Mouse (Mus musculus) liver, embryonic 14.5 days (tissue): ENCODE data around the gene Rbbp5. TPM values are rescaled to one million over a fixed set of nuclear protein-coding genes. Genes with fewer than 3 reads are reported as not detected.

Experiments used
- ATAC-seq: fragments of 200-750 bp; cut with Nextera tagmentation; 2 replicates; pipeline ENCODE4 v1.8.0; 2017; ENCODE audit warnings: moderate number of reproducible peaks, mild to moderate bottlenecking, moderate library complexity; ENCODE audit not compliant: insufficient read depth
- DNase-seq, 3 experiments: peaks; one replicate each; pipeline ENCODE4 v3.0.0-alpha.2; 2012 to 2013; ENCODE audit warnings: low read depth in 3 of 3, low spot score in 3 of 3
- H3K27ac ChIP-seq: fragments of 300-500 bp; sonication (generic); 2 replicates; pipeline ENCODE4 v1.5.1; 2014; ENCODE audit warnings: moderate library complexity, mild to moderate bottlenecking, control low read depth, inconsistent platforms
- H3K27me3 ChIP-seq: fragments of 300-500 bp; sonication (generic); 2 replicates; pipeline ENCODE4 v1.6.1; 2014; ENCODE audit warnings: mild to moderate bottlenecking, low read length, moderate library complexity; ENCODE audit not compliant: control insufficient read depth, insufficient read depth
- H3K36me3 ChIP-seq: fragments of 300-500 bp; sonication (generic); replicated peaks from 2 replicates; pipeline ENCODE4 v1.6.1; 2014; ENCODE audit warnings: low read depth; ENCODE audit not compliant: control insufficient read depth, insufficient read depth
- H3K4me1 ChIP-seq, 2 experiments: fragments of 200-500 bp in 1 of 2; fragments of 300-500 bp in 1 of 2; sonication (generic) in 1 of 2; replicated peaks; 2 replicates each; pipeline ENCODE4 v1.6.1; 2012 to 2014; ENCODE audit warnings: antibody characterized with exemption in 1 of 2, inconsistent platforms in 1 of 2, low read length in 1 of 2; ENCODE audit not compliant: control insufficient read depth in 2 of 2, insufficient read depth in 2 of 2
- H3K4me2 ChIP-seq: fragments of 300-500 bp; sonication (generic); 2 replicates; pipeline ENCODE4 v1.6.1; 2014; ENCODE audit warnings: low read depth, mild to moderate bottlenecking, control low read depth, moderate library complexity
- H3K4me3 ChIP-seq, 2 experiments: fragments of 200-500 bp in 1 of 2; fragments of 300-500 bp in 1 of 2; sonication (generic) in 1 of 2; 2 replicates each; pipeline ENCODE4 v1.5.1; 2012 to 2014; ENCODE audit warnings: low read depth in 2 of 2, low read length in 2 of 2, mild to moderate bottlenecking in 2 of 2, control low read depth in 1 of 2, inconsistent platforms in 1 of 2, moderate library complexity in 1 of 2; ENCODE audit not compliant: insufficient read depth in 1 of 2
- H3K9ac ChIP-seq: fragments of 300-500 bp; sonication (generic); replicated peaks from 2 replicates; pipeline ENCODE4 v1.6.1; 2014; ENCODE audit warnings: mild to moderate bottlenecking, control low read depth, moderate library complexity
- H3K9me3 ChIP-seq: fragments of 300-500 bp; sonication (generic); 2 replicates; pipeline ENCODE4 v1.6.1; 2016; ENCODE audit warnings: low read length, mixed read lengths; ENCODE audit not compliant: control insufficient read depth
- CTCF ChIP-seq: IDR thresholded peaks from 2 replicates; pipeline ENCODE4 v1.5.1; 2016; ENCODE audit warnings: antibody characterized with exemption, low read depth, control low read depth
- EP300 ChIP-seq: IDR thresholded peaks from 2 replicates; pipeline ENCODE4 v1.6.1; 2016; ENCODE audit warnings: antibody characterized with exemption, low read depth
- WGBS: fragments of 180-500 bp; shearing (Covaris S2); extraction: QIAGEN DNeasy Blood & Tissue Kit; methylation state at CpG from one replicate; pipeline ENCODE4 v1.1.7; 2014; ENCODE audit not compliant: insufficient replicate concordance; 5-methylcytosine and 5-hydroxymethylcytosine counted together
- polyA plus RNA-seq, 2 experiments: library from polyadenylated mRNA; depleted of rRNA in 1 of 2; stranded (reverse) in 1 of 2; unstranded in 1 of 2; fragments of >200 nt; fragmentation: Nextera tagmentation in 1 of 2; extraction: Ambion mirVana in 1 of 2; gene quantifications; 2 replicates each; pipeline versions ENCODE4 v1.2.1 to v1.2.3; 2012 to 2014

The Rbbp5 gene
- polyA plus RNA-seq, 2 experiments = 16.3 to 20.0 TPM

DNA sequence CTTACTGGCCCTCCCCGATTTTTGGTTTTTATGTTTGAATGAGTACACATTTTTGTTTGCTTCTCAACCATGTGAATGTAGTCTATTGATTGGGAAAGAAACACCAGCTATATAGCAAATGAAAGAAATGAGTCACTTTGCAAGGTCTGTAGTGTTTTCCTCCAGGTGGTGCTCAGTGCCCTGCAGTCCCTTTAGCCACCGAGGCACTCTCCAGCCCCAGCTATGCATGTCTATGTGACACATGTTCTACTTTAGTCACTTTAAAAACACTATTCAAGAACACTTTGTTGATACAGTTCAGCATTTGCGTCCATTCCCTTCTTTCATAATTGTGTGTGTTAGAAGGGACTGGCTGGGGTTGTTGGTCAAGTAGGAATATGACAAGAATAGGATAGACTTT lies 6.1 kb downstream of the Rbbp5 start:
- TF ChIP-seq EP300 (no peak), CTCF (no peak)
- WGBS = 79% methylated on average over 3 of the region's 3 CpGs
- no peak for DNase-seq

DNA sequence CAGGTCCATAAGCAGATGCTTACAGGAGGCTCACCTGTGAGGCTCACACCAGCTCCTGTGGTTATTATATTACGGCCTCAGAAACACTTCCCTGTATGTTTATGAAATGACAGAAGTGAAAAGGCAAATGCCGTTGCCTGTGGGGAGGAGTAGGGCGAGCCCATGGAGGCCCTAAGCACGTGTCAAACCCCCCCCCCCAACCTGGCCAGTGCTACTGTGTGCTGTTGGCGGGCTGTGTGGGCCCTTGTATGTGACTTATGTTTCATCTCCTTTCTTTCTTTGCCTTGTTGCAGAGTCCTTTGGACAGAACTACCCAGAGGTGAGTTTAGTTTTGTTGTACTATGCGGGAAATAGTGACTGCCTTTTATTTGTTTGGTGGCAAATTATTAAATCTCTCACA lies 6.6 kb downstream of the Rbbp5 start:
- 76% methylated on average over 6 of the region's 6 CpGs for WGBS
- Histone ChIP-seq H3K9me3 (no peaks in the 10 kb centered on the region), H3K9ac (no peak overlapping the region), H3K27ac (no peak overlapping the region), H3K4me2 (no peak overlapping the region), H3K4me3 (no peak overlapping the region), H3K27me3 (no peaks in the 10 kb centered on the region), H3K36me3 (peaks cover 11% of the 10 kb centered on the region), H3K4me1 (peaks cover 0 to 2% of the 10 kb centered on the region in 2 experiments; a peak in 1 of 4 replicates)
- ATAC-seq (no peak), DNase-seq (no peak)
- TF ChIP-seq EP300 (no peak), CTCF (no peak)

More for the DNA sequence above, 6.1 kb downstream of the Rbbp5 start:
- no peak for ATAC-seq
- Histone ChIP-seq H3K27me3 (no peaks in the 10 kb centered on the region), H3K9ac (no peak overlapping the region), H3K4me1 (peaks cover 3 to 8% of the 10 kb centered on the region in 2 experiments), H3K9me3 (no peaks in the 10 kb centered on the region), H3K4me2 (no peak overlapping the region), H3K27ac (no peak overlapping the region), H3K36me3 (peaks cover 7% of the 10 kb centered on the region), H3K4me3 (no peak overlapping the region)

DNA sequence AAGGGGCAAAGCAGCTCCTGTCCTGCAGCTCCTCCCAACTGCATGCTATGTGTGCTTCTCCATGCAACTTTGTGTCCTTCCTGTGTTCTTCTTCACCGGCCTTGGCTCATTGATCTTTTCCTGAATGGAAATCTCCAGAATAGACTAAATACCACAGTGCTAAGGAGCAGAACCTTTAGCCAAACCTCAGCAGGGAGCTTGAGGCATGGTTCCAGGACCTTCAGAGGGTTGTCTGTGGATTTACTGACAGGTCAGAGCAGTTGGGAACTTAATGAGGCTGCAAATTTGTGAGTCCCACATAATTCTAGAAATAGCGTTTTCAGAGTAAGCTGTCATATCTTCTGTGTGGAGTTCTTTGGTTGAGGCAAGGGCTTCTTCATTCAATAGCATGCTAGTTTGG lies 23.4 kb downstream of the Rbbp5 start:
- Histone ChIP-seq H3K9me3 (no peaks in the 10 kb centered on the region), H3K9ac (no peak overlapping the region), H3K36me3 (peaks cover 66% of the 10 kb centered on the region), H3K4me2 (no peak overlapping the region), H3K27ac (no peak overlapping the region), H3K27me3 (no peaks in the 10 kb centered on the region), H3K4me3 (no peak overlapping the region), H3K4me1 (no peaks in the 10 kb centered on the region)
- no peak for DNase-seq
- WGBS = 89% methylated on average over 2 of the region's 2 CpGs
- no peak for ATAC-seq
- TF ChIP-seq CTCF = no peak

DNA sequence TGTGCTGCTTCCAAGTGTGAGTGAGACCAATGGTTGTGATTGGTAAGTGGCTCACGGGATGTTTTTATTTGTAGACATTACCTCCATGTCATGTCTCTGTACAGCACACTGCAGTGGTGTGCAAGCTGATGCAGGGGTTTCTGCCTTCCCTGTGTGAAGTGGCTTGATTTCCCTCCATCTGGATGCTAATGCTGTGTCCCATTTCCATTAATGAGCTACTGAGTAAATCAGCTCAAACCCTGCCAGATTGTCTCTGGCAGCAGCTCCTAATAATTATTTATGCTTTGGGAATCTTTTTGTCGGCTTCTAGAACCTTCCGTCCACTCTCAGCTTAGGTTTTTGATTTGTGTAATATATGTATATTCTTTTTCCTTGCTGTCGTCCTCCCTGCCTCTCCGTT lies 28.0 kb downstream of the Rbbp5 start:
- no peaks in the 10 kb centered on the region for H3K4me1 ChIP-seq
- H3K36me3 ChIP-seq = peaks cover 48% of the 10 kb centered on the region
- H3K4me2 ChIP-seq = no peak overlapping the region
- TF ChIP-seq CTCF = no peak
- TF ChIP-seq EP300 = no peak
- no peak overlapping the region for H3K27ac ChIP-seq
- H3K4me3 ChIP-seq = no peak overlapping the region
- H3K9me3 ChIP-seq = no peaks in the 10 kb centered on the region
- DNase-seq = no peak
- no peaks in the 10 kb centered on the region for H3K27me3 ChIP-seq
- ATAC-seq = no peak
- WGBS = 86% methylated on average over 5 of the region's 5 CpGs
- no peak overlapping the region for H3K9ac ChIP-seq

DNA sequence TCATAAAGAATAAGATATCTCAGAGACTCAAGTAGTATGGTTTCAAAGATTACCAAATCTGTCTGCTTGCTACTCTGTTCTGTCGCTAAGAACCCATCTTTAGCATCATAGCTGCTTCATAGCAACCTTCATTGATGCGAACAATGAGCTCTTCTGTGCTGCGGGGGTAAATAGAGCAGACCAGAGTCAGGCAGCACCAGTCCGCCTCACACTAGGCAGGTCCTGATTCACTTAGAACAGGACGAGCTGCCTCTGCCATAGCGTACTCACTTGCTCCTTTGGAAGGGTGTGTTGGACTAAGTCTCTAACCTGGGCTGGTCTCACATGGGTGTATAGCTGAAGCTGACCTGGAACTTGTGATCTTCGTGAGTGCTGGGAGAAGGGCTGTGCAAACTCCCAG lies 28.9 kb downstream of the Rbbp5 start, which contains the start of gene Tmem81:
Gene Tmem81, plus strand, starts transcription at position 173 of the 400 bp plus-strand sequence.
- no peak within 1 kb of the TSS for H3K4me2 ChIP-seq
- peaks cover 43% of the 10 kb centered on the region for H3K36me3 ChIP-seq
- H3K9me3 ChIP-seq = no peaks in the 10 kb centered on the region
- H3K27me3 ChIP-seq = no peaks in the 10 kb centered on the region
- H3K9ac ChIP-seq = no peak within 1 kb of the TSS
- no peak for DNase-seq
- 87% methylated on average over 7 of the region's 7 CpGs for WGBS
- no peak for ATAC-seq
- no peak within 1 kb of the TSS for H3K27ac ChIP-seq
- no peaks in the 10 kb centered on the region for H3K4me1 ChIP-seq
- TF ChIP-seq EP300 (no peak), CTCF (no peak)
- H3K4me3 ChIP-seq = no peak within 1 kb of the TSS

DNA sequence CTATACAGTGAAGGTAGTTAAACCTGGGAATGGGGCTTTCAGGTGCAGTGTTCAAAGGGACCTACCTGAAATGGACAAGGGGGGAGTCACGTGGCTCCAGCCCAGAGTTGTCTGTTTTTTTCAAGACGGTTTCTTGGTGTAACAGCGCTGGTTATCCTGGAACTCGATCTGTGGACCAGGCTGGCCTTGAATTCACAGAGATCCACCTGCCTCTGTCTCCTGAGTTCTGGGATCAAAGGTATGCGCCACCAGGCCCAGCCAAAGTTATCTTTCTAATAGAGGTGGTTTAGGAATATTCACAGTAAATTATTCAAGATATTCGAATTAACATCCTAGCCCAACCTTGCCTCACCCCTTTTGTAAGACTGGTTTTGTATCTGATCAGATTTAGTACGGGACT lies 29.5 kb downstream of the Rbbp5 start:
- no peak overlapping the region for H3K27ac ChIP-seq
- H3K9me3 ChIP-seq = no peaks in the 10 kb centered on the region
- H3K9ac ChIP-seq = no peak overlapping the region
- H3K27me3 ChIP-seq = no peaks in the 10 kb centered on the region
- DNase-seq (no peak), ATAC-seq (no peak)
- H3K36me3 ChIP-seq = peaks cover 39% of the 10 kb centered on the region
- H3K4me2 ChIP-seq = no peak overlapping the region
- no peaks in the 10 kb centered on the region for H3K4me1 ChIP-seq
- H3K4me3 ChIP-seq = no peak overlapping the region
- TF ChIP-seq CTCF (no peak), EP300 (no peak)
- WGBS = 83% methylated on average over 7 of the region's 7 CpGs
